Mouse (Mus musculus): ENCODE results near the gene Gm42715. TPM values are rescaled to one million over a fixed set of nuclear protein-coding genes. Genes with fewer than 3 reads are reported as not detected.
A peak's percentile ranks its signal among the peaks of the same experiment; 100 is the strongest.

The Gm42715 gene
- total RNA-seq, 2 experiments from 2014 or later = 18.3 to 21.1 TPM

- DNase-seq (ENCODE audit: low spot score in 2 of 2) = no peak
Observed at GRCm38 (mm10) chr7:127583260-127583659, 63.9 kb downstream of the Gm42715 start.

- DNase-seq (ENCODE audit: low spot score in 2 of 2) = no peak
Observed at GRCm38 (mm10) chr7:127585031-127585430, 65.6 kb downstream of the Gm42715 start.

GRCm38 (mm10) chr7:127586149-127586548, 66.8 kb downstream of the Gm42715 start:
- DNase-seq (ENCODE audit: low spot score in 2 of 2) = no peak

GRCm38 (mm10) chr7:127587196-127587595, 67.8 kb downstream of the Gm42715 start:
- DNase-seq (ENCODE audit: low spot score in 2 of 2) = no peak

- peak; percentile 80 to 82 for DNase-seq (ENCODE audit: low spot score in 2 of 2)
Observed at GRCm38 (mm10) chr7:127588011-127588871, 68.9 kb downstream of the Gm42715 start, which contains the start of the genes Ccdc189 and Rnf40. TSS of gene Ccdc189 (minus strand) at chr7:127588595. TSS of gene Rnf40 (plus strand) at chr7:127588767.

- no peak for DNase-seq (ENCODE audit: low spot score in 2 of 2)
Observed at GRCm38 (mm10) chr7:127588901-127589300, 69.5 kb downstream of the Gm42715 start.

- no peak for DNase-seq (ENCODE audit: low spot score in 2 of 2)
Observed at GRCm38 (mm10) chr7:127589637-127590036, 70.3 kb downstream of the Gm42715 start.

GRCm38 (mm10) chr7:127591108-127591507, 71.7 kb downstream of the Gm42715 start:
- no peak for DNase-seq (ENCODE audit: low spot score in 2 of 2)

GRCm38 (mm10) chr7:127592575-127592974, 73.2 kb downstream of the Gm42715 start:
- DNase-seq (ENCODE audit: low spot score in 2 of 2) = no peak

- DNase-seq (ENCODE audit: low spot score in 2 of 2) = no peak
Observed at GRCm38 (mm10) chr7:127596747-127597146, 77.4 kb downstream of the Gm42715 start.

- no peak for DNase-seq (ENCODE audit: low spot score in 2 of 2)
Observed at GRCm38 (mm10) chr7:127600612-127601011, 81.2 kb downstream of the Gm42715 start.

- DNase-seq (ENCODE audit: low spot score in 2 of 2) = no peak
Observed at GRCm38 (mm10) chr7:127601735-127602134, 82.4 kb downstream of the Gm42715 start.

- DNase-seq (ENCODE audit: low spot score in 2 of 2) = no peak
Observed at GRCm38 (mm10) chr7:127602903-127603302, 83.5 kb downstream of the Gm42715 start.

- DNase-seq (ENCODE audit: low spot score in 2 of 2) = no peak
Observed at GRCm38 (mm10) chr7:127604256-127604655, 84.9 kb downstream of the Gm42715 start.

GRCm38 (mm10) chr7:127607150-127607549, 87.8 kb downstream of the Gm42715 start:
- DNase-seq (ENCODE audit: low spot score in 2 of 2) = no peak

GRCm38 (mm10) chr7:127611011-127611410, 91.6 kb downstream of the Gm42715 start:
- no peak for DNase-seq (ENCODE audit: low spot score in 2 of 2)

GRCm38 (mm10) chr7:127611561-127611960, 92.2 kb downstream of the Gm42715 start:
- DNase-seq (ENCODE audit: low spot score in 2 of 2) = no peak

GRCm38 (mm10) chr7:127613501-127613900, 94.1 kb downstream of the Gm42715 start:
- no peak for DNase-seq (ENCODE audit: low spot score in 2 of 2)

GRCm38 (mm10) chr7:127614091-127614490, 94.7 kb downstream of the Gm42715 start:
- DNase-seq (ENCODE audit: low spot score in 2 of 2) = no peak

- DNase-seq (ENCODE audit: low spot score in 2 of 2) = peak; percentile 68 to 70
Observed at GRCm38 (mm10) chr7:127614511-127614890, 95.1 kb downstream of the Gm42715 start.

GRCm38 (mm10) chr7:127614891-127615843, 95.8 kb downstream of the Gm42715 start, which contains the start of gene Zfp629:
TSS of gene Zfp629 (minus strand) at chr7:127615797.
- peak; percentile 59 to 64 for DNase-seq (ENCODE audit: low spot score in 2 of 2)
